Mouse (Mus musculus) thymus, postnatal 0 days (tissue): ENCODE measurements at regions not wholly inside any gene's neighbourhood (a gene's known extent, or its start where the extent isn't known, plus 50 kb on each side); places are given as distances from the start of the nearest gene placed in this dataset.

Source experiments
- DNase-seq: peaks from one replicate; pipeline ENCODE4 v3.0.0-alpha.2; 2015; ENCODE audit warnings: low spot score

GRCm38 (mm10) chr3:121864734-121865445 is 49.8 kb upstream of the Abcd3 start:
- no peak for DNase-seq
